ENCODE assay signal across 8 mouse cellular contexts in genomic region chr4:41313722-41314121, GRCm38 (mm10). TPM values are rescaled to one million over a fixed set of nuclear protein-coding genes. Genes with fewer than 3 reads are reported as not detected.
DNase-seq lines count a peak whose midpoint lies in the region; ATAC-seq and TF ChIP-seq lines count a peak whose summit lies in the region.

No protein-coding gene starts in this region.

- no peak for ATAC-seq in heart, embryonic 14.5 days (ENCODE audit: insufficient number of reproducible peaks, insufficient read depth, low FRiP score, low read depth)
- ATAC-seq in forebrain, embryonic 11.5 days (replicated peaks; ENCODE audit: low FRiP score) = no peak
- no peak for ATAC-seq in limb, embryonic 13.5 days (ENCODE audit: low FRiP score, low read depth)
- ATAC-seq in stomach, embryonic 14.5 days (ENCODE audit: insufficient number of reproducible peaks, insufficient read depth, low FRiP score, low read depth) = no peak

- in situ Hi-C loops in ES-E14 (cut with MboI; ENCODE audit: low sequenced_read_pairs in 2 of 2, unreplicated experiment in 2 of 2) = no loop called here

- peak overlapping the region; percentile 51 to 96 for H3K27ac ChIP-seq in heart, embryonic 14.5 days (replicated peaks in 1 of 2; ENCODE audit: control insufficient read depth in 1 of 2, insufficient read depth in 1 of 2, low read depth in 2 of 2, low read length in 2 of 2)
- H3K27ac ChIP-seq in ES-E14 (ENCODE audit: insufficient read depth, low read depth, low read length, poor library complexity, severe bottlenecking) = no peak overlapping the region
- peak overlapping the region; percentile 74; the same call in 1 of the 2 replicates for H3K27ac ChIP-seq in forebrain, embryonic 11.5 days (ENCODE audit: low read depth, low read length)
- H3K27ac ChIP-seq in limb, embryonic 13.5 days = peak overlapping the region; percentile 95
- peak overlapping the region; percentile 98 for H3K27ac ChIP-seq in stomach, embryonic 14.5 days (ENCODE audit: low read length)

- H3K9ac ChIP-seq in heart, embryonic 14.5 days (ENCODE audit: low read length) = peak overlapping the region; percentile 91
- peak overlapping the region; percentile 89 for H3K9ac ChIP-seq in ES-E14 (ENCODE audit: insufficient read depth, low read depth, low read length, poor library complexity, severe bottlenecking)
- H3K9ac ChIP-seq in forebrain, embryonic 11.5 days (ENCODE audit: low read length) = peak overlapping the region; percentile 89
- peak overlapping the region; percentile 92 for H3K9ac ChIP-seq in limb, embryonic 13.5 days
- H3K9ac ChIP-seq in stomach, embryonic 14.5 days (replicated peaks; ENCODE audit: low read depth, low read length) = peak overlapping the region; percentile 90

- H3K4me2 ChIP-seq in heart, embryonic 14.5 days (ENCODE audit: low read length) = peak overlapping the region; percentile 92
- H3K4me2 ChIP-seq in forebrain, embryonic 11.5 days (ENCODE audit: low read depth, low read length, severe bottlenecking) = peak overlapping the region; percentile 85
- H3K4me2 ChIP-seq in limb, embryonic 13.5 days (replicated peaks) = peak overlapping the region; percentile 91
- peak overlapping the region; percentile 89 for H3K4me2 ChIP-seq in stomach, embryonic 14.5 days (replicated peaks; ENCODE audit: low read depth, low read length)

- peaks cover 9 to 17% of the 10 kb centered on the region in 2 experiments for H3K4me1 ChIP-seq in heart, embryonic 14.5 days (ENCODE audit: control insufficient read depth in 2 of 2, insufficient read depth in 2 of 2, low read length in 2 of 2)
- H3K4me1 ChIP-seq in ES-E14 (ENCODE audit: control insufficient read depth in 2 of 2, insufficient read depth in 2 of 2, low read length in 2 of 2, poor library complexity in 1 of 2) = peaks cover 0 to 4% of the 10 kb centered on the region in 2 experiments; a peak in 1 of 4 replicates
- peaks cover 3% of the 10 kb centered on the region for H3K4me1 ChIP-seq in forebrain, embryonic 11.5 days (replicated peaks; ENCODE audit: control insufficient read depth, insufficient read depth, low read length)
- peaks cover 22% of the 10 kb centered on the region for H3K4me1 ChIP-seq in limb, embryonic 13.5 days
- H3K4me1 ChIP-seq in stomach, embryonic 14.5 days (ENCODE audit: control insufficient read depth, insufficient read depth, low read length) = peaks cover 16% of the 10 kb centered on the region

- intact Hi-C loops in heart, postnatal 25 days (cut with DNase I) = loop anchor here (2.0 to 5.0 kb wide), 3 partner anchors 35 to 75 kb away; partner anchors contain the start of genes Ubap1 and Ubap2

- peaks cover 46% of the 10 kb centered on the region for H3K36me3 ChIP-seq in heart, embryonic 14.5 days (ENCODE audit: control insufficient read depth, insufficient read depth, low read length)
- peaks cover 12% of the 10 kb centered on the region for H3K36me3 ChIP-seq in ES-E14 (ENCODE audit: control insufficient read depth, insufficient read depth, low read length, poor library complexity, severe bottlenecking)
- H3K36me3 ChIP-seq in forebrain, embryonic 11.5 days (ENCODE audit: control insufficient read depth, insufficient read depth, low read length) = peaks cover 2% of the 10 kb centered on the region; the same call in 1 of the 2 replicates
- peaks cover 39% of the 10 kb centered on the region for H3K36me3 ChIP-seq in limb, embryonic 13.5 days
- H3K36me3 ChIP-seq in stomach, embryonic 14.5 days (ENCODE audit: control insufficient read depth, insufficient read depth, low read length) = peaks cover 19% of the 10 kb centered on the region; the same call in 1 of the 2 replicates

- H3K4me3 ChIP-seq in heart, embryonic 14.5 days (ENCODE audit: control insufficient read depth in 1 of 2, insufficient read depth in 1 of 2, low read depth in 1 of 2, low read length in 2 of 2) = peak overlapping the region; percentile 81 to 87
- peak overlapping the region; percentile 87 to 93 for H3K4me3 ChIP-seq in ES-E14 (ENCODE audit: insufficient read depth in 1 of 2, low read depth in 1 of 2, low read length in 2 of 2, poor library complexity in 1 of 2, severe bottlenecking in 1 of 2)
- peak overlapping the region; percentile 97 for H3K4me3 ChIP-seq in forebrain, embryonic 11.5 days (ENCODE audit: low read depth, low read length)
- H3K4me3 ChIP-seq in limb, embryonic 13.5 days = peak overlapping the region; percentile 97
- peak overlapping the region; percentile 94 for H3K4me3 ChIP-seq in stomach, embryonic 14.5 days (ENCODE audit: low read depth, low read length)

- no peaks in the 10 kb centered on the region for H3K27me3 ChIP-seq in heart, embryonic 14.5 days (ENCODE audit: control insufficient read depth, insufficient read depth, low read length)
- H3K27me3 ChIP-seq in forebrain, embryonic 11.5 days (ENCODE audit: control insufficient read depth, insufficient read depth, low read length) = no peaks in the 10 kb centered on the region
- no peaks in the 10 kb centered on the region for H3K27me3 ChIP-seq in limb, embryonic 13.5 days
- H3K27me3 ChIP-seq in stomach, embryonic 14.5 days (ENCODE audit: control insufficient read depth, insufficient read depth, low read length) = no peaks in the 10 kb centered on the region

- WGBS in heart, embryonic 14.5 days = 15% methylated on average over 14 of the region's 14 CpGs
- WGBS in forebrain, embryonic 11.5 days = 24% methylated on average over 14 of the region's 14 CpGs
- 17% methylated on average over 14 of the region's 14 CpGs for WGBS in limb, embryonic 13.5 days
- WGBS in stomach, embryonic 14.5 days = 8% methylated on average over 14 of the region's 14 CpGs

- no peaks in the 10 kb centered on the region for H3K9me3 ChIP-seq in heart, embryonic 14.5 days (ENCODE audit: control insufficient read depth, low read length)
- H3K9me3 ChIP-seq in ES-E14 (ENCODE audit: control insufficient read depth, insufficient read depth, low read depth, low read length) = no peaks in the 10 kb centered on the region
- H3K9me3 ChIP-seq in forebrain, embryonic 11.5 days (ENCODE audit: control insufficient read depth, low read length) = no peaks in the 10 kb centered on the region
- H3K9me3 ChIP-seq in limb, embryonic 13.5 days = no peaks in the 10 kb centered on the region
- H3K9me3 ChIP-seq in stomach, embryonic 14.5 days (ENCODE audit: control insufficient read depth, low read depth, low read length) = no peaks in the 10 kb centered on the region

- DNase-seq in heart, postnatal 25 days (ENCODE audit: low spot score) = no peak
- DNase-seq in ES-E14 (ENCODE audit: low read depth, low spot score) = no peak
- no peak for DNase-seq in forebrain, embryonic 11.5 days (ENCODE audit: low spot score)
- no peak for DNase-seq in frontal cortex, postnatal 10 days (ENCODE audit: low spot score in 2 of 2)
- DNase-seq in Muller cell, postnatal 12 days (ENCODE audit: inconsistent ontology term) = no peak

TF ChIP-seq in ES-E14, 5 proteins besides CTCF, POLR2A, EP300 and RAD21:
- no peak for TF ChIP-seq MAFK (IDR thresholded peaks at IDR 0.05; ENCODE audit: insufficient read depth, low read depth, low read length)
- no peak for TF ChIP-seq ZC3H11A (IDR thresholded peaks at IDR 0.05; ENCODE audit: borderline replicate concordance, low read depth, low read length)
- no peak for TF ChIP-seq HCFC1 (IDR thresholded peaks at IDR 0.05; ENCODE audit: borderline replicate concordance, insufficient read depth, low read length)
- no peak for TF ChIP-seq ZNF384 (IDR thresholded peaks at IDR 0.05; ENCODE audit: low read depth, low read length)
- TF ChIP-seq CHD2 (IDR thresholded peaks at IDR 0.05; ENCODE audit: low read depth, low read length) = no peak
TF ChIP-seq in ES-E14: peak in this region for 0.

RNA-seq across cellular contexts. Expression of gene Dcaf12, which starts 1.0 kb away (rescaled TPM):
- polyA plus RNA-seq in heart, embryonic 14.5 days (2014; fragmentation: Nextera tagmentation; extraction: Ambion mirVana) = 33.2 and 34.2 TPM in 2 replicates
- total RNA-seq in heart, postnatal 25 days (2021) = 10 to 100 TPM; 42.2 to 45.5 TPM
- 20.4 and 27.7 TPM in 2 replicates for total RNA-seq in ES-E14 (2012; rRNA removed)
- polyA plus RNA-seq in forebrain, embryonic 11.5 days (2014; fragmentation: Nextera tagmentation; extraction: Ambion mirVana) = 51.8 and 52.5 TPM in 2 replicates
- 52.9 and 54.4 TPM in 2 replicates for polyA plus RNA-seq in limb, embryonic 13.5 days (2015; fragmentation: Nextera tagmentation; extraction: Ambion mirVana)
- polyA plus RNA-seq in stomach, embryonic 14.5 days (2014; fragmentation: Nextera tagmentation; extraction: Ambion mirVana) = 40.0 and 41.6 TPM in 2 replicates

RNA-seq across cellular contexts. Expression of gene Ubap1, which starts 35.1 kb away (rescaled TPM):
- 48.5 and 52.9 TPM in 2 replicates for polyA plus RNA-seq in heart, embryonic 14.5 days (2014; fragmentation: Nextera tagmentation; extraction: Ambion mirVana)
- 10 to 100 TPM; 33.9 to 35.9 TPM for total RNA-seq in heart, postnatal 25 days (2021)
- 24.3 and 27.5 TPM in 2 replicates for total RNA-seq in ES-E14 (2012; rRNA removed)
- 71.4 and 88.1 TPM in 2 replicates for polyA plus RNA-seq in forebrain, embryonic 11.5 days (2014; fragmentation: Nextera tagmentation; extraction: Ambion mirVana)
- polyA plus RNA-seq in limb, embryonic 13.5 days (2015; fragmentation: Nextera tagmentation; extraction: Ambion mirVana) = 54.6 and 54.8 TPM in 2 replicates
- polyA plus RNA-seq in stomach, embryonic 14.5 days (2014; fragmentation: Nextera tagmentation; extraction: Ambion mirVana) = 53.6 and 54.8 TPM in 2 replicates

RNA-seq across cellular contexts. Expression of gene Ubap2, which starts 38.8 kb away (rescaled TPM):
- polyA plus RNA-seq in heart, embryonic 14.5 days (2014; fragmentation: Nextera tagmentation; extraction: Ambion mirVana) = 41.6 and 45.4 TPM in 2 replicates
- 10 to 100 TPM; 63.5 to 64.2 TPM for total RNA-seq in heart, postnatal 25 days (2021)
- total RNA-seq in ES-E14 (2012; rRNA removed) = 41.2 and 42.7 TPM in 2 replicates
- 92.1 and 97.3 TPM in 2 replicates for polyA plus RNA-seq in forebrain, embryonic 11.5 days (2014; fragmentation: Nextera tagmentation; extraction: Ambion mirVana)
- 60.8 and 65.2 TPM in 2 replicates for polyA plus RNA-seq in limb, embryonic 13.5 days (2015; fragmentation: Nextera tagmentation; extraction: Ambion mirVana)
- 59.9 and 61.3 TPM in 2 replicates for polyA plus RNA-seq in stomach, embryonic 14.5 days (2014; fragmentation: Nextera tagmentation; extraction: Ambion mirVana)
